Mouse (Mus musculus) stomach, postnatal 0 days (tissue): ENCODE data around the gene Dbi. TPM values are rescaled to one million over a fixed set of nuclear protein-coding genes. Genes with fewer than 3 reads are reported as not detected.

Experiments used
- ATAC-seq: fragments of 200-750 bp; cut with Nextera tagmentation; 2 replicates; pipeline ENCODE4 v1.8.0; 2017; ENCODE audit not compliant: low FRiP score, low TSS enrichment
- DNase-seq: peaks from one replicate; pipeline ENCODE4 v3.0.0-alpha.2; 2016; ENCODE audit warnings: low spot score
- H3K27ac ChIP-seq: fragments of 300-500 bp; sonication (generic); replicated peaks from 2 replicates; pipeline ENCODE4 v1.5.1; 2014; ENCODE audit warnings: mild to moderate bottlenecking, control low read depth
- H3K27me3 ChIP-seq: fragments of 300-500 bp; sonication (generic); 2 replicates; pipeline ENCODE4 v1.6.1; 2014; ENCODE audit warnings: low read length; ENCODE audit not compliant: control insufficient read depth, insufficient read depth
- H3K36me3 ChIP-seq: fragments of 300-500 bp; sonication (generic); 2 replicates; pipeline ENCODE4 v1.6.1; 2014; ENCODE audit warnings: low read length, mixed read lengths; ENCODE audit not compliant: control insufficient read depth, insufficient read depth
- H3K4me1 ChIP-seq: fragments of 300-500 bp; sonication (generic); replicated peaks from 2 replicates; pipeline ENCODE4 v1.6.1; 2014; ENCODE audit warnings: antibody characterized with exemption; ENCODE audit not compliant: control insufficient read depth, insufficient read depth
- H3K4me2 ChIP-seq: fragments of 300-500 bp; sonication (generic); replicated peaks from 2 replicates; pipeline ENCODE4 v1.6.1; 2014; ENCODE audit warnings: low read depth, mild to moderate bottlenecking, control low read depth, moderate library complexity
- H3K4me3 ChIP-seq: fragments of 300-500 bp; sonication (generic); 2 replicates; pipeline ENCODE4 v1.5.1; 2014; ENCODE audit warnings: low read depth, low read length, control low read depth
- H3K9ac ChIP-seq: fragments of 300-500 bp; sonication (generic); 2 replicates; pipeline ENCODE4 v1.6.1; 2014; ENCODE audit warnings: mild to moderate bottlenecking, low read length, control low read depth, mixed read lengths
- H3K9me3 ChIP-seq: fragments of 300-500 bp; sonication (generic); 2 replicates; pipeline ENCODE4 v1.6.1; 2016; ENCODE audit warnings: low read length; ENCODE audit not compliant: control insufficient read depth
- CTCF ChIP-seq: IDR thresholded peaks from 2 replicates; pipeline ENCODE4 v1.5.1; 2016; ENCODE audit warnings: antibody characterized with exemption, low read depth, mild to moderate bottlenecking, moderate library complexity
- EP300 ChIP-seq: optimal IDR thresholded peaks from 2 replicates; pipeline ENCODE3; 2016; ENCODE audit warnings: antibody characterized with exemption
- WGBS: fragments of 180-500 bp; shearing (Covaris S2); extraction: QIAGEN DNeasy Blood & Tissue Kit; methylation state at CpG from one replicate; pipeline ENCODE4 v1.1.7; 2014; 5-methylcytosine and 5-hydroxymethylcytosine counted together
- polyA plus RNA-seq: library from polyadenylated mRNA; unstranded; fragments of >200 nt; fragmentation: Nextera tagmentation; extraction: Ambion mirVana; gene quantifications from 2 replicates; pipeline ENCODE4 v1.2.1, GENCODE M21; 2015

The Dbi gene
- polyA plus RNA-seq, 1 experiment from 2014 or later = 1,741 TPM

DNA sequence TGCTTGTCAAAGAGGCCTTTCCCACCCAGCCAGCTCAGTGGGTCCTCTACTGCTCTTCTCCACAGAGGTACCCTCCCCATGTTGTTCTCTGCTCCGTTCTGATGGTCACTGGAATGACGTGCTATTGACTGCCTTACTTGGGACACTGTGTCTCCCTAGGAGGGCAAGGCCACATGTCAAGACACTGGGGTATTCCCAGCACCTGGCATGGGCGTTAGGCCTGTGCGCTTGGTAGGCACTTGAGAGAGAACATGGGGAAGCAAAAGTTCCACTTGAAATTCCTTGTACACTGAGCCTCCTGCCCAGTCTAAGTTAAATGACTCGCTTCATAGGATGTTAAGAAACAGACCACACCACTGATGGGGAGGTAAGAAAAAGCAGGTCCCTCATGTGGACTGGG, 51.8 kb downstream of the Dbi start:
- TF ChIP-seq CTCF (no peak), EP300 (no peak)
- no peak overlapping the region for H3K4me2 ChIP-seq
- peaks cover 5% of the 10 kb centered on the region; the same call in 1 of the 2 replicates for H3K4me1 ChIP-seq
- no peaks in the 10 kb centered on the region for H3K9me3 ChIP-seq
- 85% methylated on average over 5 of the region's 5 CpGs for WGBS
- DNase-seq (no peak), ATAC-seq (no peak)
- H3K27me3 ChIP-seq = no peaks in the 10 kb centered on the region
- no peak overlapping the region for H3K27ac ChIP-seq
- H3K4me3 ChIP-seq = no peak overlapping the region
- H3K36me3 ChIP-seq = no peaks in the 10 kb centered on the region
- no peak overlapping the region for H3K9ac ChIP-seq

GRCm38 (mm10) chr1:120066625-120067024, 54.3 kb downstream of the Dbi start:
- H3K36me3 ChIP-seq = no peaks in the 10 kb centered on the region
- ATAC-seq = no peak
- H3K4me3 ChIP-seq = no peak overlapping the region
- no peak overlapping the region for H3K4me2 ChIP-seq
- H3K27ac ChIP-seq = no peak overlapping the region
- H3K9ac ChIP-seq = no peak overlapping the region
- H3K27me3 ChIP-seq = no peaks in the 10 kb centered on the region
- DNase-seq = no peak
- no peaks in the 10 kb centered on the region for H3K4me1 ChIP-seq
- no peaks in the 10 kb centered on the region for H3K9me3 ChIP-seq
- 67% methylated on average over 3 of the region's 3 CpGs for WGBS
- TF ChIP-seq EP300 = no peak

- no peak overlapping the region for H3K27ac ChIP-seq
- no peak overlapping the region for H3K9ac ChIP-seq
- no peaks in the 10 kb centered on the region for H3K36me3 ChIP-seq
- H3K4me2 ChIP-seq = no peak overlapping the region
- no peak overlapping the region for H3K4me3 ChIP-seq
- 74% methylated on average over 8 of the region's 8 CpGs for WGBS
- TF ChIP-seq EP300 = no peak
- ATAC-seq (no peak), DNase-seq (no peak)
- no peaks in the 10 kb centered on the region for H3K9me3 ChIP-seq
- no peaks in the 10 kb centered on the region for H3K4me1 ChIP-seq
- H3K27me3 ChIP-seq = no peaks in the 10 kb centered on the region
Observed at GRCm38 (mm10) chr1:120066159-120066558, 54.7 kb downstream of the Dbi start.

GRCm38 (mm10) chr1:120064036-120064682, 56.7 kb downstream of the Dbi start:
- Histone ChIP-seq H3K9ac (no peak overlapping the region), H3K36me3 (no peaks in the 10 kb centered on the region), H3K4me1 (no peaks in the 10 kb centered on the region), H3K4me3 (no peak overlapping the region), H3K27me3 (no peaks in the 10 kb centered on the region), H3K9me3 (no peaks in the 10 kb centered on the region), H3K27ac (no peak overlapping the region), H3K4me2 (no peak overlapping the region)
- 90% methylated on average over 11 of the region's 11 CpGs for WGBS
- TF ChIP-seq EP300 = no peak
- no peak for TF ChIP-seq CTCF
- DNase-seq = no peak
- no peak for ATAC-seq

Other genes starting within 250 kb of the Dbi start
- gene Tmem177, start 207.9 kb downstream of the Dbi start, polyA plus RNA-seq = 4.2 TPM in 2 replicates
- 0.07 and 0.11 TPM in 2 replicates for gene Cfap221, start 123.8 kb downstream of the Dbi start, polyA plus RNA-seq
- 3.0 and 4.6 TPM in 2 replicates for gene Sctr, start 114.2 kb downstream of the Dbi start, polyA plus RNA-seq
- 7.8 and 8.8 TPM in 2 replicates for gene Tmem37, start 47.0 kb downstream of the Dbi start, polyA plus RNA-seq
- 10.1 and 11.9 TPM in 2 replicates for gene 3110009E18Rik, start 109 bp upstream of the Dbi start, polyA plus RNA-seq
- gene Steap3, start 151.6 kb upstream of the Dbi start, polyA plus RNA-seq = 2.8 and 3.2 TPM in 2 replicates
- 0.21 and 0.23 TPM in 2 replicates for gene C1ql2, start 219.5 kb upstream of the Dbi start, polyA plus RNA-seq